Comparison of ENCODE assay signal across 11 mouse cellular contexts in genomic region chrX:57324891-57325290, GRCm38 (mm10). TPM values are rescaled to one million over a fixed set of nuclear protein-coding genes. Genes with fewer than 3 reads are reported as not detected.
A peak's percentile ranks its signal among the peaks of the same experiment; 100 is the strongest.
DNase-seq lines count a peak whose midpoint lies in the region; ATAC-seq and TF ChIP-seq lines count a peak whose summit lies in the region.
"Had no signal": no experiment of that assay in that cellular context is flagged by ENCODE, and none has a peak within 500 bp of the region (broad histone marks: within the 10 kb centered on the region; RNA-seq: fewer than 3 reads in every experiment).

No protein-coding gene starts in this region.

- no peak for TF ChIP-seq POLR2A in olfactory bulb, adult 2 months (IDR thresholded peaks at IDR 0.05; ENCODE audit: insufficient read depth, low read depth, low read length)

- peak overlapping the region; percentile 79 for H3K4me3 ChIP-seq in gastrocnemius, adult 2 months
- peak overlapping the region; percentile 34 for H3K4me3 ChIP-seq in olfactory bulb, adult 2 months (ENCODE audit: insufficient read depth, low read depth, low read length)
- no peak overlapping the region for H3K4me3 ChIP-seq in forebrain, postnatal 0 days (ENCODE audit: low read depth, low read length)
- H3K4me3 ChIP-seq: neural tube, embryonic 12.5 days had no signal

- H3K9ac ChIP-seq in forebrain, postnatal 0 days = no peak overlapping the region
- H3K9ac ChIP-seq: neural tube, embryonic 12.5 days had no signal

- H3K4me1 ChIP-seq in olfactory bulb, adult 2 months (ENCODE audit: control insufficient read depth, insufficient read depth, low read length) = peaks cover 3% of the 10 kb centered on the region; the same call in 1 of the 2 replicates
- H3K4me1 ChIP-seq in forebrain, postnatal 0 days (ENCODE audit: insufficient read depth) = no peaks in the 10 kb centered on the region
- H3K4me1 ChIP-seq: limb, embryonic 13.5 days; neural tube, embryonic 12.5 days had no signal

- TF ChIP-seq CTCF in gastrocnemius, adult 2 months (IDR thresholded peaks at IDR 0.05) = no peak; the same call in 1 of the 2 replicates
- no peak for TF ChIP-seq CTCF in olfactory bulb, adult 2 months (IDR thresholded peaks at IDR 0.05; ENCODE audit: insufficient read depth, low read depth, low read length)
- TF ChIP-seq CTCF in forebrain, postnatal 0 days (IDR thresholded peaks at IDR 0.05; ENCODE audit: low read depth) = no peak

- peak; percentile 45 for DNase-seq in gastrocnemius, adult 2 months
- no peak for DNase-seq in gastrocnemius, postnatal 10 days
- DNase-seq in ovary, postnatal 36 days (ENCODE audit: low spot score) = peak; percentile 21
- no peak for DNase-seq in ovary, postnatal 10 days (ENCODE audit: low spot score)
- peak; percentile 55 to 57 for DNase-seq in heart, postnatal 10 days
- DNase-seq in embryo, embryonic 11 days = no peak
- no peak for DNase-seq in forebrain, postnatal 0 days
- DNase-seq: thymus, postnatal 14 days had no signal

- H3K36me3 ChIP-seq in forebrain, postnatal 0 days (ENCODE audit: insufficient read depth) = no peaks in the 10 kb centered on the region
- H3K36me3 ChIP-seq: limb, embryonic 13.5 days; neural tube, embryonic 12.5 days had no signal

- intact Hi-C loops in gastrocnemius, adult 2 months (cut with DNase I) = loop anchor here (5.0 kb wide), 1 partner anchor 38 kb away; no protein-coding TSS in a partner anchor
- intact Hi-C loops in heart, postnatal 10 days (cut with DNase I) = loop anchor here (5.0 kb wide), 1 partner anchor 67 kb away; the partner anchor contains the start of gene Rbmx

- H3K27me3 ChIP-seq in forebrain, postnatal 0 days (ENCODE audit: insufficient read depth, low read length) = no peaks in the 10 kb centered on the region
- H3K27me3 ChIP-seq: limb, embryonic 13.5 days; neural tube, embryonic 12.5 days had no signal

- ATAC-seq in forebrain, postnatal 0 days = no peak

- H3K27ac ChIP-seq in gastrocnemius, adult 2 months = peak overlapping the region; percentile 88
- H3K27ac ChIP-seq in olfactory bulb, adult 2 months (ENCODE audit: insufficient read depth, low read depth, low read length) = peak overlapping the region; percentile 82
- H3K27ac ChIP-seq in forebrain, postnatal 0 days (ENCODE audit: low read depth, low read length) = no peak overlapping the region
- H3K27ac ChIP-seq: limb, embryonic 13.5 days; neural tube, embryonic 12.5 days had no signal

- H3K4me2 ChIP-seq in forebrain, postnatal 0 days (ENCODE audit: low read depth) = no peak overlapping the region

- H3K9me3 ChIP-seq in forebrain, postnatal 0 days (ENCODE audit: low read length) = no peaks in the 10 kb centered on the region
- H3K9me3 ChIP-seq: limb, embryonic 13.5 days; neural tube, embryonic 12.5 days had no signal

- 41% methylated on average over 6 of the region's 6 CpGs for WGBS in olfactory bulb, adult 2 months
- 74% methylated on average over 6 of the region's 6 CpGs for WGBS in forebrain, postnatal 0 days

RNA-seq across cellular contexts. Expression of gene Arhgef6, which starts 13.6 kb away (rescaled TPM):
- 10 to 100 TPM; 46.0 to 71.8 TPM for total RNA-seq in gastrocnemius, adult 2 months (2021)
- total RNA-seq in gastrocnemius, postnatal 10 days (2021) = 10 to 100 TPM; 74.9 to 91.3 TPM
- 10 to 100 TPM; 77.6 to 80.0 TPM for total RNA-seq in heart, postnatal 10 days (2021)
- polyA plus RNA-seq in olfactory bulb, adult 2 months (2012; ENCODE audit: insufficient read depth, insufficient read length, low replicate concordance, missing spikeins) = not detected in 2 replicates
- 5.5 and 7.4 TPM in 2 replicates for total RNA-seq in forebrain, postnatal 0 days (2014; rRNA removed)
- 3.4 and 3.5 TPM in 2 replicates for polyA plus RNA-seq in forebrain, postnatal 0 days (2015; fragmentation: Nextera tagmentation; extraction: Ambion mirVana)

Comparison
In these comparisons a context has a peak if more than half of its experiments do, and no peak if none do; other contexts are left out.
1. DNase-seq: peak in gastrocnemius, adult 2 months (single experiment), ovary, postnatal 36 days (single experiment) and heart, postnatal 10 days (2 of 2); none in gastrocnemius, postnatal 10 days (single experiment), ovary, postnatal 10 days (single experiment), embryo, embryonic 11 days (single experiment) and forebrain, postnatal 0 days (single experiment).